Mouse (Mus musculus): Measurements from ENCODE around the gene Spred2.

DNA sequence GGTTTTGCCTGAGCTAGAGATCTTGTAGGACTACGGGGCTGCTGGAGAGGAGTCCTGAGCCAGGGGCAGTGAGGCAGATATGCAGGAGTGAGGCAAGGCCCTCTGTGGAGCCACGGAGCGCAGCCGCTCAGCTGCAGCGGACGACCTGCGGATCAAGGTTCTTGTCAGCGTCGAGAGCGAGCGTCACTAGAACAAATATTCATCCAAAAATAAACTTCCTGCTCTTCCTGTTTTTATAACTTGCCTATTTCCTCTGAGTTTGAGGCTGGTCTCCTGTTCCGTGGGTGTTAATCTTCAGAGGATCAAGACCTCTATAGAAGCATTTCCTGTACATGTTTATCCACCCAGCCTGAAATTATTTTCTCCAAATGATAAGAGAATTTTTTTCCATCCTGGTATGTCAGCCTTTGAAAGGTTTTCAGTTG, 39.6 kb downstream of the Spred2 start:
- TF ChIP-seq CTCF (IDR thresholded peaks at IDR 0.05; ENCODE audit: low read depth, low read length): no peak
- TF ChIP-seq POLR2A (IDR thresholded peaks at IDR 0.05; ENCODE audit: borderline replicate concordance, low read depth, low read length): no peak
